Mouse (Mus musculus) megakaryocyte-erythroid progenitor cell, adult 5-6 weeks (primary cell): ENCODE measurements around the gene Cdon. TPM values are rescaled to one million over a fixed set of nuclear protein-coding genes. Genes with fewer than 3 reads are reported as not detected.
"Not testable (repeated sequence)": the region's sequence is repeated elsewhere in the genome, so short reads cannot be mapped to it uniquely, and the experiment has no call there.

Source experiments
- ATAC-seq: replicated peaks from 2 replicates; pipeline ENCODE4 v1.8.0; 2016; ENCODE audit warnings: mild to moderate bottlenecking, inconsistent platforms; ENCODE audit not compliant: severe bottlenecking, poor library complexity, low FRiP score, low TSS enrichment
- total RNA-seq, 2 experiments: library from RNA; stranded (forward) in 1 of 2; stranded (reverse) in 1 of 2; fragments of 200-1000, 215-1000 nt in 1 of 2; fragments of >200 nt in 1 of 2; fragmentation: Nextera tagmentation in 1 of 2; gene quantifications; 2 replicates each; pipeline ENCODE4 v1.2.3; 2014 to 2017

The Cdon gene
- total RNA-seq, 2 experiments from 2014 or later: 9.2 TPM; not detected in 1

GRCm38 (mm10) chr9:35432717-35433297, 11.9 kb downstream of the Cdon start:
- not testable (repeated sequence) for ATAC-seq

- no peak for ATAC-seq
These were observed 13.4 kb downstream of the Cdon start for GRCm38 (mm10) chr9:35434340-35434739.

- no peak for ATAC-seq
These were observed 14.6 kb downstream of the Cdon start for GRCm38 (mm10) chr9:35435565-35435964.

- no peak for ATAC-seq
These were observed 17.5 kb downstream of the Cdon start for GRCm38 (mm10) chr9:35438286-35439061.

GRCm38 (mm10) chr9:35439062-35439442, 18.1 kb downstream of the Cdon start:
- no peak for ATAC-seq

GRCm38 (mm10) chr9:35439754-35440153, 18.8 kb downstream of the Cdon start:
- no peak for ATAC-seq

- no peak for ATAC-seq
These were observed 21.5 kb downstream of the Cdon start for GRCm38 (mm10) chr9:35442476-35442875.

GRCm38 (mm10) chr9:35443618-35444511, 22.9 kb downstream of the Cdon start:
- ATAC-seq: no peak

GRCm38 (mm10) chr9:35444512-35444886, 23.6 kb downstream of the Cdon start:
- no peak for ATAC-seq

GRCm38 (mm10) chr9:35446916-35447315, 26.0 kb downstream of the Cdon start:
- no peak for ATAC-seq

- ATAC-seq: no peak
These were observed 32.4 kb downstream of the Cdon start for GRCm38 (mm10) chr9:35453311-35453710.

- no peak for ATAC-seq
These were observed 38.7 kb downstream of the Cdon start for GRCm38 (mm10) chr9:35459594-35459993.

- no peak for ATAC-seq
These were observed 46.4 kb downstream of the Cdon start for GRCm38 (mm10) chr9:35467264-35467817.

- ATAC-seq: no peak
These were observed 48.0 kb downstream of the Cdon start for GRCm38 (mm10) chr9:35468913-35469312.

- ATAC-seq: no peak
These were observed 53.3 kb downstream of the Cdon start for GRCm38 (mm10) chr9:35474104-35474724.

- 0 out of 2 replicates have a peak, but pooled peaks have one; percentile 26 for ATAC-seq
These were observed 54.5 kb downstream of the Cdon start for GRCm38 (mm10) chr9:35475394-35475793.

- no peak for ATAC-seq
These were observed 58.5 kb downstream of the Cdon start for GRCm38 (mm10) chr9:35479456-35479855.

GRCm38 (mm10) chr9:35482014-35482898, 61.3 kb downstream of the Cdon start:
- no peak for ATAC-seq

- no peak for ATAC-seq
These were observed 63.0 kb downstream of the Cdon start for GRCm38 (mm10) chr9:35483949-35484348.
